Mouse (Mus musculus) hindbrain, embryonic 10.5 days (tissue): Measurements from ENCODE around the gene Rabl2. TPM values are rescaled to one million over a fixed set of nuclear protein-coding genes. Genes with fewer than 3 reads are reported as not detected.
A peak's percentile ranks its signal among the peaks of the same experiment; 100 is the strongest.

Source experiments
- DNase-seq: peaks from one replicate; pipeline ENCODE4 v3.0.0-alpha.2; 2017; ENCODE audit warnings: low spot score
- H3K27ac ChIP-seq: fragments of 300-500 bp; sonication (generic); 2 replicates; pipeline ENCODE4 v1.5.1; 2016; ENCODE audit warnings: mild to moderate bottlenecking, moderate library complexity
- H3K27me3 ChIP-seq: fragments of 300-500 bp; sonication (generic); 2 replicates; pipeline ENCODE4 v1.6.1; 2016; ENCODE audit warnings: mild to moderate bottlenecking; ENCODE audit not compliant: poor library complexity, insufficient read depth, severe bottlenecking
- H3K36me3 ChIP-seq: fragments of 300-500 bp; sonication (generic); 2 replicates; pipeline ENCODE4 v1.6.1; 2016; ENCODE audit warnings: mild to moderate bottlenecking, moderate library complexity
- H3K4me1 ChIP-seq: fragments of 300-500 bp; sonication (generic); replicated peaks from 2 replicates; pipeline ENCODE4 v1.6.1; 2016; ENCODE audit warnings: mild to moderate bottlenecking
- H3K4me3 ChIP-seq: fragments of 300-500 bp; sonication (generic); 2 replicates; pipeline ENCODE4 v1.5.1; 2016; ENCODE audit warnings: mild to moderate bottlenecking, moderate library complexity
- H3K9me3 ChIP-seq: fragments of 300-500 bp; sonication (generic); 2 replicates; pipeline ENCODE4 v1.6.1; 2016; ENCODE audit warnings: mild to moderate bottlenecking, moderate library complexity
- WGBS: fragments of 180-500 bp; shearing (Covaris S2); methylation state at CpG from one replicate; pipeline ENCODE4 v1.1.7; 2016; 5-methylcytosine and 5-hydroxymethylcytosine counted together
- polyA plus RNA-seq: library from polyadenylated mRNA; unstranded; fragments of >200 nt; fragmentation: Nextera tagmentation; extraction: Ambion mirVana; gene quantifications from 2 replicates; pipeline ENCODE4 v1.2.1, GENCODE M21; 2016

Rabl2 gene
- polyA plus RNA-seq, 1 experiment from 2014 or later = 88.1 TPM

- WGBS = 51% methylated on average over 8 of the region's 8 CpGs
- Histone ChIP-seq H3K4me3 (peak overlapping the region; percentile 48), H3K36me3 (peaks cover 51% of the 10 kb centered on the region), H3K9me3 (no peaks in the 10 kb centered on the region), H3K27ac (peak overlapping the region; percentile 72), H3K27me3 (peaks cover 44% of the 10 kb centered on the region), H3K4me1 (peaks cover 25% of the 10 kb centered on the region)
- no peak for DNase-seq
These were observed 44.4 kb downstream of the Rabl2 start for GRCm38 (mm10) chr15:89547321-89547720.

DNA sequence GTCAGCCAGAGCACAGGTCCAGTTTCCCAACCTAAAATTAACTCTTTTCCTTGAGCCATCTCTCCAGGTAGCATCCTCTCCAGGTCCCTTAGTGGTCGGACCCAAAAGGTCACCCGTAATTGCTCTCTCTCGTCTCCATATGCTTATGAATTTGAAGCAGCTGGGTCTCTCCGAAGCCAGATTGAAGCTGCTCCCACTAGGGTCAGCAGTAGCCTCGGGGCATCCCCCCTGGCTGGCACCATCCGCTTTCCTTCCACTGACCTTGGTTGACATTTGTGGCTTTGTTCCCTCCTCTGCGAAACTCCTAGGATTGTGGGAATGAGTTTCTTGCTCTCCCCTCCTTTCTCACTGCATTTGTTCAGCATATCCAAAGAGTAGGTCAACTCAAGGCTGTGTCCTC is 47.6 kb downstream of the Rabl2 start:
- 78% methylated on average over 7 of the region's 7 CpGs for WGBS
- peaks cover 22% of the 10 kb centered on the region for H3K4me1 ChIP-seq

GRCm38 (mm10) chr15:89533843-89534207 is 57.9 kb downstream of the Rabl2 start:
- WGBS = 90% methylated on average over 10 of the region's 10 CpGs
- H3K27me3 ChIP-seq = peaks cover 16% of the 10 kb centered on the region
- no peaks in the 10 kb centered on the region for H3K36me3 ChIP-seq
- H3K27ac ChIP-seq = no peak overlapping the region
- no peak overlapping the region for H3K4me3 ChIP-seq
- H3K4me1 ChIP-seq = peaks cover 21% of the 10 kb centered on the region
- DNase-seq = no peak
- H3K9me3 ChIP-seq = no peaks in the 10 kb centered on the region

More for the DNA sequence above, 47.6 kb downstream of the Rabl2 start:
- H3K9me3 ChIP-seq = no peaks in the 10 kb centered on the region
- H3K27ac ChIP-seq = no peak overlapping the region
- H3K27me3 ChIP-seq = peaks cover 34% of the 10 kb centered on the region
- DNase-seq = no peak
- H3K4me3 ChIP-seq = no peak overlapping the region
- peaks cover 34% of the 10 kb centered on the region for H3K36me3 ChIP-seq

DNA sequence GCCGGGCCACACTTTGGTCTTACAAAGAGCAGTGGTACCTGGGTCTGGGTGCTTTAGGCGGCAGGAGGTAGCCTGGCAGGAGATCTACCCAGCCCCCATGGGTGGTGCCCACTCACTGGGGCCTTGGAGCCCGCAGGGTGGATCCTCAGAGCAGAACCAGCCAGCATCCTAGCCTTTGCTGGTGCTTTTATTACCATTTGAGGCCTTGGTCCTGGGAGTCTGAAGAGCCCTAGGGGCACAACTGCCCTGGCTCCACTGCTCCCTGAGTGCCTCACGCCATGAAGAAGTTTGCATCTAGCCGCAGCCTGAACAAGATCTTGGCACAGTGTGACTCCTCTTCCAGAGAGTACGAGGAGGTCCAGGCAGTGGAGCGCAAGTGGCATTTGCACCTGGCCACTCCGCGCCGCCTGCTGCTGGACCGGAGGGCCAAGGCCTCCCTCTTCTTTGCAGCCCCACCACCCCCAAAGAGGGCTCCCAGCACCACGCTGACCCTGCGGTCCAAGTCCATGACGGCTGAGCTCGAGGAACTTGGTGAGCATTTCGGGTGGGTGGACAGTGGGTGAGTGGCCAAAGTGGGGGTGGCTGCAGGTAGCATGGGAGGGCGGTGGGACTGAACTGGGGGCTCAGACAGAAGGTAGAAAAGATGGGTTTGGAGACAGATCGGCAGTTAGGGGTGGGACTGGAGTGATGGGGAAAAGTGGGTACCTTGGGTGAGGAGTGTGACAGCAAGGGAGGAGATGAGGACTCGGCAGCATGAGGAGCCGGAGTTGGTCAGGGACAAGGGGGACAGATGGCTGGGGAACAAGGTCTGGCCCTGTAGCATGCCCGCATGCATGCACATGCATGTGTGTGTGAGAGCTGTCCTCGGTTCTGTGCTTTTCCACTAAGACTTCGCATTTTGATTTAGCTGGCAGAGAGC is 58.5 kb downstream of the Rabl2 start:
- no peak for DNase-seq
- Histone ChIP-seq H3K9me3 (no peaks in the 10 kb centered on the region), H3K4me3 (peak overlapping the region; percentile 47), H3K36me3 (no peaks in the 10 kb centered on the region), H3K4me1 (peaks cover 21% of the 10 kb centered on the region), H3K27ac (peak overlapping the region; percentile 82), H3K27me3 (peaks cover 16% of the 10 kb centered on the region)
- WGBS = 71% methylated on average over 23 of the region's 23 CpGs

Other genes with a start within 250 kb of the Rabl2 start
- gene Lmf2, start 236.3 kb downstream of the Rabl2 start, polyA plus RNA-seq = 49.2 and 52.0 TPM in 2 replicates
- 187 and 194 TPM in 2 replicates for gene Ncaph2, start 236.2 kb downstream of the Rabl2 start, polyA plus RNA-seq
- gene Sco2, start 218.1 kb downstream of the Rabl2 start, polyA plus RNA-seq = 6.9 and 8.3 TPM in 2 replicates
- gene Tymp, start 214.9 kb downstream of the Rabl2 start, polyA plus RNA-seq = 1.3 and 2.1 TPM in 2 replicates
- 0.96 and 3.3 TPM in 2 replicates for gene Odf3b, start 212.6 kb downstream of the Rabl2 start, polyA plus RNA-seq
- gene Klhdc7b, start 207.0 kb downstream of the Rabl2 start, polyA plus RNA-seq = not detected in 2 replicates
- gene Syce3, start 181.4 kb downstream of the Rabl2 start, polyA plus RNA-seq = not detected in 2 replicates
- gene Cpt1b, start 166.1 kb downstream of the Rabl2 start, polyA plus RNA-seq = 0.82 and 1.5 TPM in 2 replicates
- 3.8 and 6.5 TPM in 2 replicates for gene C730034F03Rik, start 162.3 kb downstream of the Rabl2 start, polyA plus RNA-seq
- not detected in 2 replicates for gene Gm44502, start 162.2 kb downstream of the Rabl2 start, polyA plus RNA-seq
- gene Chkb, start 162.0 kb downstream of the Rabl2 start, polyA plus RNA-seq = 50.9 and 64.1 TPM in 2 replicates
- 22.2 and 40.3 TPM in 2 replicates for gene Mapk8ip2, start 138.0 kb downstream of the Rabl2 start, polyA plus RNA-seq
- 14.3 and 14.8 TPM in 2 replicates for gene Arsa, start 114.5 kb downstream of the Rabl2 start, polyA plus RNA-seq
- 2.8 and 3.5 TPM in 2 replicates for gene Shank3, start 92.3 kb downstream of the Rabl2 start, polyA plus RNA-seq
- gene Acr, start 23.6 kb downstream of the Rabl2 start, polyA plus RNA-seq = 0.19 and 0.38 TPM in 2 replicates
- gene Syt10, start 249.9 kb upstream of the Rabl2 start, polyA plus RNA-seq = 0.14 and 0.64 TPM in 2 replicates